Mouse (Mus musculus) layer of hippocampus, adult 9-10 months (tissue): ENCODE results near the gene Cxcl13.
A peak's percentile ranks its signal among the peaks of the same experiment; 100 is the strongest.
"Not testable (repeated sequence)": the region's sequence is repeated elsewhere in the genome, so short reads cannot be mapped to it uniquely, and the experiment has no call there.

ENCODE experiments used
- DNase-seq: peaks from one replicate; pipeline ENCODE4 v3.0.0; 2022; ENCODE audit warnings: low spot score

The Cxcl13 gene

DNA sequence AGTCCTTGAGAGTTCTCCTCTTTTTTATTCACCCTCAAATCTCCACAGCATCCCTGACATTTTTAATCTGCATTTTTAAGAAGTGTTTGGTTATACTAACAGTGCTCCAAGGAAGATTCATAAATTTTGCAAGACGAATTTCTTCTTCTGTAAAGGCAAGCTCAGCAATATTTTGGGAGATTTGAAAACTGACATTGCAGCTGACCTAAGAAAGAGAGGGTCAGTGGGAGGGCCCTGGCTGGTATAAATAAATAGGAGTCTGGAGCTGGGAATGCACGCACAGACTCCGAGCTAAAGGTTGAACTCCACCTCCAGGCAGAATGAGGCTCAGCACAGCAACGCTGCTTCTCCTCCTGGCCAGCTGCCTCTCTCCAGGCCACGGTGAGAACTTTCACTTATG is at the start of gene Cxcl13:
TSS of gene Cxcl13 (plus strand) at position 301 of the 400 bp plus-strand sequence.
- DNase-seq: no peak

DNA sequence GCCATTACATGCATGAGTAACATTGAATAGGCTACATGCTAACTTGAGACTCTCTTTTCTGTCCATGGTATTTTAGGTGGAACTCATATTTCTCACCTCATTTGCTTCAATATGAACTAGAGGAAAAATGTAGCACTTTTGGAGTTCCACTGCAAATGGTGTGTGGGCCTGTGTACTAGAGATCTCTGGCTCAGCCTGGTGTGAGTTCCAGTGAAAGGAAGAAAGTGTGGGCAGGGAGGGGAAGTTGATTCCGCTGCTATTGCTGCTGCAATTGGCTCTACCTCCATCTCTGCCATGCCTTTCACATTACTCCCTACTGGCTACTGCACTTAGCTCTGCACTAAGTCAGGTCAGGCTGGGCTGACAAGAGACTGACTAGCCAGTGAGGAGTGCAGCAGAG is 45.7 kb upstream of the Cxcl13 start:
- DNase-seq: no peak

DNA sequence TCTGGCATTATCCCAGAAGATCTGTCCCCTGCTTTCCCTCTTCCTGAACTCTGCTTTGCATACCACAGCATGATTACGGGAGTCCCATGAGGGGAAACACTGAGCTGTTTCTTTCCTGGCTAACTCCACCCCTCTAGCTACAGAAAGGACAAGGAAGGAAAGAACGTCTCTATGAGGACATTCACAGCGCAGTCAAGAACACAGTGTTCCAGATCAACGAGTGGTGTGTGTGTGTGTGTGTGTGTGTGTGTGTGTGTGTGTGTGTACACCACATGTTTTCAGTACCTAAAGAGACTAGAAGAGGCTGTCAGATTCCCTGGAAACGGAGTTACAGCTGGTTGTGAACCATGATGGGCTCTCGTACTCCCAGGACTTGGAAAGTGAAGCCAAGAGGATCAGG is 38.3 kb upstream of the Cxcl13 start:
- DNase-seq: no peak

DNA sequence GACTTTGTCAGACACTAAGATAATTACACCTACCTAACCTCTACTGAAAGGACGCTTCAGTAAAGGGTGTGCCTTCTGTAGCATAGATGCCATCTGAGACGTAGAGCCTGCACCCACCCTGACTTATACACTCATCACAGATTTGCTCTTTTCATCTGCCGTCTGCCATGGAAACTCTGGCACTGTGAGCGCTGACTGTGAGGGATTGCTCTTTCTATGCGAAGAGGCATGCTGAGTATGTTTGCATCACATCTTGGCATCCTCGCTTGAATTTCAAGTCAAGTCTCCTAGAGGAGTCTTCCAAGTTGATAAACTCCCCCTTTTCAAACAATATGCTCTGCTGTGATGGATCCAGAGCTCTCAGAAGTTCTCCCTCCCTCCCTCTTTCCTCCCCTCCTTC is 32.7 kb upstream of the Cxcl13 start:
- DNase-seq: no peak

DNA sequence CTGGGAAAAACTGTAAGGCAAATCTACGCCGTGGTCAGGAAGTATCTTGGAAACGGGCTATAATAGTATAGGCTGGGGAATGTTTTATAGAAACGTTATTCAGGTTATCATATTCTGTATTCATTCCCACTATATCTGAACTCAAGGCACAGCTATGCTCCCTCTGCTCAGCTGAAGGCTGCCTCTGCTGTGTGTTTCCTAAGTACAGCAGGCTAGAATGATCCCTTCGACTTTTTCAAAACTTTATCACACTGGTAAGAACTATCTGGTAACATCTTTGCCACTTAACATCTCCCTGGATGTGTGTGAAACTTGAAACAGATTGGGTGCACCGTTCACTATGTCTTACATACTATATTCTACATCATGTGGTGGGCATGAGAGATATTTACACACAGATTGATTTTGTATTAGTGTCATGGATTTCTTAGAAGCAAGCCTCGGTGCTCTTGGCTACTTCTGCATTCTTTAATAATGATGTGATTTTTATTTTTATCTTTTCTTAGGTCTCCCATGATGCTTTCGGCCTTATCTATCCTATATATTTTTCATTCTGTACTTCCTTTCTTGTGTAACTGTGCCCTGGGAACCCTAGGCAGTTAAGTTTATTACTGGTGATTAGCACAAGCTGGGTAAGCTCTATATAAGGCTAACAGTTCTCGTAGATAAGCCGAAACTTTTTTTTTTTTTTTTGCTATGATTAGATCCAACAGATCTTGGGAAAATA is 31.4 kb upstream of the Cxcl13 start:
- DNase-seq: no peak

DNA sequence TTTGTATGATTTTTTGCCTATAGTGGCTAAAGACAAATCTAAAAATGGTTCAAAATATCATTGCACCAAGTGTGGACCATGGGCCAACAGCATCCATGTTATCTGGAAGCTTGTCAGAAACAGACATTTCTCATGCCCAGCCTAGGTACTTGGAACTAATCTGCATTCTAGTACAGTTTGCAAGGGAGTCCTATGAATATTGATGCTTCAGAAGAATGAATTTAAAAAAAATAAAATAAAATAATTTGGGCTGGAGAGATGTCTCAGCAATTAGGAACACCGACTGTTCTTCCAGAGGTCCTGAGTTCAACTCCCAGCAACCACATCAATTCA is 30.9 kb upstream of the Cxcl13 start:
- DNase-seq: no peak

DNA sequence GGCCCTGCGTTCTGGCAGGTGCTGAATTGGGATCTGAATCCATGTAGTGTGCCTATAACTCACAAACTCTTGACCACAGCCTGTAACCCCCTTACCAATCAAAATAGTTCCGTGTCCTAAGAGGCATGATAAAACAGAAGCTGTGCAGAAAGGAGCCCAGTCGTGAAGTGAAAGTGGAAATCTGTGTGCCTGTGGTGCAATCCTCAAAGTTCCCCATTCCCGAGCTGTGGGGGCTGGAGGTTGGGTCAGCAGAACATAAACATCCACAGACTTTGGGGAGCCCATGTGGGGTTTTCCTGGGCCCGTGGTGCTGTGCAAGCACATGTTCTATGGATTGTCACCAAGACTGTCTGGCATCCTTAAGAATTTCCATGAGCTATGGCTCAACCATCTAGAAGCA is 21.7 kb upstream of the Cxcl13 start:
- DNase-seq: no peak

DNA sequence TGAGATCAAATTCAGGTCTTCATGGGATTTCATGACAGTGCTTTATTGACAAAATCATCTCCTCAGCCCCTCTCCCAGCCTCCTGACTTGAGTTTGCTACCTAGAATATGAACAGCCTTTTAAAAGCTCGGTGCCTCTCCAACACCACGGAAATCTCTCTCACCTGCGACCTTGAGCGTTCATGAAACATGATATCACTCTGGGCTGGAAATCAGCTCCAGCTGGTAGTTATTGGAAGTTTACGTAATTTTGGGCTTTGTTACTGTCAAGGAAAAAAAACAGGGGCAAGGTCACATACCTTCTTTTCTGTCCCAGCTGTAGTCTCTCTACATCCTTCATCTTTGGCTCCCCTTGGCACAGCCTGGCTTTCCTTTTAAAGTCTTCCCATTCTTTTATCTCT is 20.7 kb upstream of the Cxcl13 start:
- DNase-seq: no peak

DNA sequence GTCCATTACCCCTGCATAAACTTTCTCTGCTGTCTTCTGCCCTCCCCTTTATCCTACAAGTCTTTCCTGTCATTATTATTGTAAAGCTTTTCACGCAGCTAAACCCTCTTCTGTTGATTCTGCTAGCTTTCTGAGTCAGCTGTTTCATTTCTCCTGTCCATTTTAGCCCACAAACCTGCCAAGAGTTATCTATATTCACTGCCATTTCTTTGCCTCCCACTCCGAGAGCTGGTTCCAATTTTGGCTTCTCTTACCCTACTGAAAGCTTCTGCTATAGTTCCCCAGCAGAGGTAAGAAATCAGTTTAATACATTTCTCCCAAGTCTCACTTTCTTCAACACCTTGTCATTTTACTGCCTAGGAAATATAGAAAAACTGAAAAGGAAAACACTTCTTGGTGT is 19.6 kb upstream of the Cxcl13 start:
- DNase-seq: no peak

DNA sequence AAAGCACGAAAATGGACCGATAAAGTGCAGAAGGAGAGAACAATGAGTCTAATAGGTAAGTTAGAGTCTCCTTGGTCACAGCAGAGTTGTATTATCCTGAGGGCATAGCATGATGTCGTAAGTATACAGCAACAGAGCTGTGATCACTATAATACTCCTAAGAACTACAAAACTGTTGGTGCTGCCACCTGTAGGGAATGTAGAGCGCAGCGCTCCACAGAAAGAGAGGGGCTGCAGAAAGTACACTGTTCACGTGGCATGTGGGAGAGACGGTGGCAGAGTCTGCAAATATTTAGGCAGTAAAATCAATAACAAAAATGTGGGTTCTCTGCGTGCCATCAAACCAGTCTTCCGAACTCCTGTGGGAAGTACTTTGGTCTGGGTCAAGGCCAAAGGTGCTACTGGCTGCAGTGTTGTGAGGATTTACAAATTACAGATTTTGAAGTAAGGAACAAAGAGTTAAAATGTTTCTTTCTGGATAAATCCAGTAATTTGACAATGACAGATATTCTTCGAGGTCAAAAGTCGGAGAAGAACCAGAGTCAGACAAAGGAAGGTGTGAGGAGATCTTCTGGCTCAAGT is 18.6 kb upstream of the Cxcl13 start:
- DNase-seq: no peak

DNA sequence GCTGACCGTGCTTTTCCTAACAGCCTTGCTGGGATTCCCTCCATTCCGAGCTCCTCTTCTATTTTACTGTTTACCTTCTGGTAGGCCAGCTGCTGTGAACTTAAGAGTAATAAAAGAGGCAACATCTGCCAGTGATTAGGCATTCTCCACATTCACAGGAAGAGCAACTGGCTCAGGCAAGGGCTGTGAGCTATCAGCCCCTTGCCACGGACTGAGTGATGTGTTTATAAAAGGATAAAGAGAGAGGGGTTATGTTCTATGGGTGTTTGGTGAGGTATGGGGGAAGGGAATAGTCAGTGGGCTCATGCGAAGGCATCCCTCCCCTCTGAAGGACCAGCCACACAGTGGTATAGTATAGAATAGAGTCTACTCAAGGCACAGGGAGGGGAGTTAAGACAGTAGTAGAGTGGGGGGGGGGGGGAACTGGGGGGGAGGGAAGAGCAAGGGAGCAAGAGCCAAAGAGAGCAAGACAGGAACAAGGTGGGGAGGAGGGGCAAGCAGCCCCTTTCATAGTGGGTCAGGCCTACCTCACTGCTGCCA is 16.0 kb upstream of the Cxcl13 start:
- no peak for DNase-seq

DNA sequence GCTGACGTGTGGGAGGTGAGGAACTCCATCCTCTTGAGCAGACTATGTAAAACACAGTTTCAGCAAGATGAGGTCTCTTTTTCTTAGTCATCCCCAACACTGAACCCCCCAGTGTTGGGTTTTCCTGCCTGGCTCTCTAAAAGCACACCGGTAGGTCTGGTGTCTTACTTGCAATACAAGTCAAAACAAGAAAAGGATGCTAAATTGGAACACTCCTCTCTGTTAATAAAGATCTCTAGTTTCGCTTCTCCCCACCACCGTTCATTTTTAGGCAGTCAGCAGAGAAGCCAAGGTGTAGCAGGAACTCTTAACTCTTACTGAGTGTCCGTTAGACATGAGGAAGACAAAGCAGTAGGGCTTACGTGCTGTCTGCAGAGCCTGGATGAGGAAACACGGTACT is 15.2 kb upstream of the Cxcl13 start:
- no peak for DNase-seq

DNA sequence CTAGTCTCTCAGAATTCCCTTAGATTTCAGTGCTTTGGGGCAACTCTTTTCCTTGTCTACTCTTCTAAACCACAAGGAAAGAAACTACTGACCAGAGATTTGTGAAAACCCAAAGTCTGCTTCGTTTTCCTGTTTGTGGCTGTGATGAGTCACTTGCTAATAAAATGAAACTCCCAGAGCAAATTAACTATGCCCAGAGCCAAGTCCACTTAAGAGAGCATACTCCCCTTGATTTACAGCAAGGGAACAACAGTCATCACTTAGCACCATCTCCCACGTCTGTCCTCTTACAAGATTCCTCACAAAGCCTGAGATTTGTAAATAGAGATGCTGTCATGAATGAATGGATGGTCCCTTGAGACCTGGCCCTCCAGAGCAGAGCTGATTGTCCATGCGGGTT is 11.6 kb upstream of the Cxcl13 start:
- no peak for DNase-seq

DNA sequence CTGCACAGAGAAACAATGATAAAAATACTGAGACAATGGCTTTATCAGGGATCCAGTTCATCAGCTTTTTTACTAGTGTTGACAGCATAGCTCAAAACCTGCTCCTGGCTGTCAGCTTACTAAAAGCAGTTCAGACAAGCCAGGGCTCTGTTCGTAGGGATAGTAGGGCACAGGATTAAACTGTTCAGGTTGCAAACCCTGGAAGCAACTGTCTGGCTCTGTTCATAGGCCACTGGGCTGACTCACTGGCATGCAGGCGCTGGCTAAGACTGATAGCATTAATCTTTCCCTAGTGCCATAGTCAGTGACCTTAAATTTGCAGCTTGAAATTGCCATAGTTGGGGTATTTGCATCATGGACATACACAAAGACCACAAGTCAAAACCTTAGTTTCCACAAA is 10.4 kb upstream of the Cxcl13 start:
- DNase-seq: no peak

DNA sequence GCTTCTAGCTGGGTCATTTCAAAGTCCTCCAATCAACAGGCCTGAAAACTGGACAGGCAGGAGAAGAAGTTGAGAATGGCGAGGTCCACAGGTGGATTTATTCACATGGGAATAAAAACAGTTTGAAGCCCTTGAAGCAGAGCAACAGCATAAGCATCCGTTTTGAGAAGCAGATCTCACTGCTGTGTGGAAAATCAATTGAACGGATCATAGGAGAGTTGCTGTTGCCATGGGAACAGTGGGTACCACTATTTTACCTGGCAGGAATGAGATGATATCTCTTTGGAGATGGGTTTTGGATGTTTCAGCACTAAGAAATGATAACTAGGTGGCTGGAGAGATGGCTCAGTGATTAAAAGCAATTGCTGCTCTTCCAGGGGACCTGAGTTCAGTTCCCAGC is 8.1 kb upstream of the Cxcl13 start:
- DNase-seq: no peak

DNA sequence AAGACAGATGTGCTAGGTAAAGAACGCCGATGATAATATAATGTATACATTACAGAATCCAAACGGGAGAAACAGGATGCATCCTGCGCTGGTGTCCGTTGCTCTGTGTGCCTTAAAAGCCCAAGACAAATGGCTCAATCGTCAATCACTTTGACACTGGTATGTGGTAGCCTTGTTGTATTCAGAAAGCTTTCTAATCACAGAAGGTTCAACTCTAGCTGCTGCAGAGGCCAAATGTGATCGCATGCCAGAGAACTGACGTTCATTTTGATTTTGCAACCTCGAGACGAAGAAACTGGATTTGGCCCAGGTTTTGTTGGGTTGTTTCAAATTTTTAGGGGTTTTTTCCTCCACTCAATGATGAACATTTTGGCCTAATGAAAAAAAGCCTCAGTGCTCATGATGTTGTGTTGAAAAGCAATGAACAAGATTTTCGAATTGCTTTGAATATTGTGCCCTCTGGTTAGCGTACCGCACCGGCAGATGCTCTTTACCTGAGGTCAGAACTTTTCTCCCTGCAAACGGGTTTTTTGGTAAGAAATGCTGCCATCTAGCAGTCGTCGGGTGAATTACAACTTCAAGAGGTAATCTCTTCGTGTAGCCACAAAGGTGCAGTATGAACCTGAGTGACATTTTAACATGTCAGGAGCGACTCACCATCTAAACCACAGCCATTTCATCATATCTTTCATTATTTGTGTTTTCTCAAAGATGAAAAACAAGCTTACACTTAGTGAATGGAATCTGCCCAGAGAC is 6.6 kb upstream of the Cxcl13 start:
- peak; percentile 37 for DNase-seq

DNA sequence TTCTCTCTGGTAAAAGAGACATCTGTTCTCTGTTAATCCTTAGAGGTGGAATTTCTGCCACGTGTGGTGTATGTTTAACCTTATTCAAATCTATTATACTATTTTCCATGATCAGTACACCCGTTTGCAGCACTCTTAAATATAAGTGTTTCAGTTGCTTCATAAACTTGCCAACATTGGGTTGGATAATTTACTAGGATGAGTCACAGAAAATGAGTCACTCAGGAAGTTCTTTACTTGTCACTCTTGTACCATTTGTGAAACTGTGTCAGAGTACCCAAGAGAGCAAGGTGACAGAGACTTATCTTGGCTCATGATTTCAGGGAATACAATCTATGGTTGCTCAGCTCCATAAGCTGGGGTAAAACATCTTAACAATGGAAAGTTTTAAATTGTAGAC is 8.2 kb downstream of the Cxcl13 start:
- no peak for DNase-seq

DNA sequence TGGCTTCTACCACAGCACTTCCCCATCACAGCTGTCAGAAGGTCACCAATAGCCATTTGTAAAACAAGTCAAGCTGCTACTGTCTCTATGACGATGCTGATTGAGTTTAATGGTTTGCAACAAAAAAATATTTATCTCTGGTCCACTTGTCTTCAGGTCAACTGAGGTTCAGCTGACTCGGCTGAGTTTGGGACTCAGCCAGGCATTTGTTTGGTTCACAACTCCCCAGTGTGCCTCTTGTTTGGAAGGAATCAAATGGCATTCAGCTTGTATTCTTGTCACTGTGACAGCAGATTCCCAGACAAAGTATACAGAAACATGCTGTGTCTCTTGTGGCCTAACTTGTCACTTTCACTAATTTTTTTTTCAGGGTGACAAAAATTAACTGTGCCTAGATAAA is 9.9 kb downstream of the Cxcl13 start:
- DNase-seq: no peak

DNA sequence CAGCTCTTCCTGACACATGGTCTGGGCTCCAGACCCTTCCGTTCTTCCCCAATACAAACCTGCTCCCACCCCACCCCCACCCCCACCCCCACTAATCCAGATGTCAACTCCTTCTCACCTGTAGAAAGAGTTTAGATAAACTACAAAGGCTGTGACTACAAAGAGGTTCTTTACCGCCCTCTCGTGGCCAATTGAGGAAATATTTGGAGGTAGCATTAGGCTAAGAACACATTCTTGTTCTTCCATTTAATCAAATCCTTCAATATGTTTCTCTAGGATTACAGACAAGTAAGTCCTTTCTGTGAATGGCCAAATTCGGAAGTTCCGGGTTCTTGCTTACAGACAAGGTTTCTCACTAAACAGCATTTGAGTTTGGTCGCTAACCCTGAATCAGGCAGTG is 14.1 kb downstream of the Cxcl13 start:
- peak; percentile 45 for DNase-seq

DNA sequence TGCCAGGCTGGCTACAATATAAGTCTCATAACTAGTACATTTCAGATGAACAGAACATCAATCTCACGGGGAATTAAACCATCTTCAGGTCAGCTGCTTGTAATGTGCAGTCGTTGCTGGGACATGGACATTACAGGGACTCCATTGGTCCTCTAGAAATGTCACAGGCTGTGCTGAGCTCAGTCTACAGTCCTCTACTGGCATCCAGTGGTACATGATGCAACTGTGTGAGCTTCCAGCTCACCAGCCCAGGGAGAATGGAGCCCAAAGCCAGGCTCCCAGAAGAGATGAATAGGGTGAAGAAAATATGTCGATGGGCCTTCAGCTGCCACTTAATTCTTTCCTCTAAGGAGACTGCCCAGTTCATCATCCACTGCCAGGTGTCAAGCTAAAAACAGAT is 15.5 kb downstream of the Cxcl13 start:
- no peak for DNase-seq

DNA sequence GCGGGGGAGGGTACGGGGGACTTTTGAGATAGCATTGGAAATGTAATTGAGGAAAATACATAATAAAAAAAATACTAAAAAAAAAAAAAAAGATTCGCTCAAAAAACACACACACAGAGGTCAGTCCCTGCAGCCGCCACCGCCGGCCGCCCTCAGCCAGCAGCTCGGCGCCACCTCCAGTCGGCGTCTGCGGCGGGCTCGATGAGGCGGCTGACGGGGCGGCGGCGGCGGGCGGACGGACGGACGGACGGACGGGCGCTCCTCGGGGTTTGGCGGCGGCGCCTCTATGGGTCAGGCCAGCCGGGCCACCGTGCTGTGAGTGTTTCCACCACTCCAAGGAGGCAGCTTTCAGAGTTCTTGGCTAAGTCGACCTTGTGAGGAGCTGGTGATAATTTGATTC is 17.1 kb downstream of the Cxcl13 start:
- not testable (repeated sequence) for DNase-seq

DNA sequence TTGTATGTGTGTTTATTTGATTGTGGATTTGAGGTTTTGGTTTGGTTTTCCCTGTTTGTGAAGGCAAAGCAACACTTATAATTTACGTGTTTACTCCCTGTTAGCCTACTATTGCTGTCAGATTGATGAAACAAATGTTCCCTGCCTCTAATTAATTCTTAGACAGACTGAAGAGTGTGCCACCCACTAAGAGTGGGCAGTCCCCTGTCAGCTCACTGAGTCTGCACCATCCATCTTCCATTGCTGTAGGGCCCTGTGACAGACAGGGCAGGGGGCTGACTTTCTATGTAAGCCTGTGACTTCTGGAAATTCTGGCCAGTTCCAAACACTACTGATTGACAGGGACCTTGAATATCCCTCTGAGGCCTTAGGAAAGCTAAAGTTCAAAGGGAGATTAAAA is 19.5 kb downstream of the Cxcl13 start:
- no peak for DNase-seq

DNA sequence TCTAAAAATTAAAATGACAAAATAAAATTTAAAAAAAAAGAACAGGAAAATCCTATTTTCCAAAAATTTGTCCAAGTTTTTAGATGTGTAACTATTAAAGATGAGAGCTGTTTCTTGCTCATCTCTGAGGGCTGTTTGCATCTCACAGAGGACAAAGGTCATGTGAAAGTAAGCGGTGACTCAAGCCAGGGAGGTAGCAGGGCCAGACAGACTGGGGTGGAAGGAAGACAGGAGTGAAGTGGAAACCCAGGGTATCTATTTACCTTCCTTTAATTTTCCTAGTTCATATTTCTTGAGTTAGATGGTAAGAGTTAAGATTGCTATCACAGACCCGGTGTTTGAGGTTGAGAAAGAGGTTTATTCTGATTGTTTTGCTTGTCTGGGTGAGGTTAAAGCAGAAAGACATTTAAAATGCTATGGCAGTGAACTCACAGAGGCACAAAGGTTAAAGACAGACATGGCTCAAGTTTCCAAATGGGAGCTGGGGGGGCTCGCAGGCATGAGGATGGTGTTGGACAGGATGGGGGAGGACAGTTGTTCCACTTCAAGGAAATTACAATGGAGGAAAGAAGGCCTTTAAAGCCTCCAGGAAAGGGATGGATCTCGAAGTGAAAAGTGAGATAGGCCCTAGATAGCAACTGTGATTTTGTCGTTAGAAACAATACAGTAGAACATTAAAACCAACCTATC is 27.2 kb downstream of the Cxcl13 start:
- no peak for DNase-seq
